Mouse (Mus musculus): ENCODE measurements around the gene Ccdc13.

GRCm38 (mm10) chr9:121765166-121765855, 74.0 kb downstream of the Ccdc13 start:
- TF ChIP-seq POLR2A (IDR thresholded peaks at IDR 0.05; ENCODE audit: low read depth, low read length) (no peak), CTCF (conservative IDR thresholded peaks at IDR 0.05 in 1 of 2, IDR thresholded peaks at IDR 0.05 in 1 of 2; ENCODE audit: low read depth in 2 of 2, low read length in 2 of 2) (no peak), MAFK (IDR thresholded peaks at IDR 0.05; ENCODE audit: insufficient replicate concordance, low read length) (no peak), EP300 (IDR thresholded peaks at IDR 0.05; ENCODE audit: low read length) (no peak), TBP (conservative IDR thresholded peaks at IDR 0.05; ENCODE audit: low read depth, low read length) (no peak), ZMIZ1 (IDR thresholded peaks at IDR 0.05; ENCODE audit: low read depth, low read length) (no peak), CHD1 (IDR thresholded peaks at IDR 0.05; ENCODE audit: low read depth, low read length) (no peak), GABPA (IDR thresholded peaks at IDR 0.05; ENCODE audit: insufficient replicate concordance, low read depth, low read length) (no peak), USF2 (conservative IDR thresholded peaks at IDR 0.05; ENCODE audit: low read depth, low read length) (no peak), JUND (conservative IDR thresholded peaks at IDR 0.05; ENCODE audit: low read depth, low read length) (no peak)
